Mouse (Mus musculus) right cerebral cortex, postnatal 36 days (tissue): Measurements from ENCODE around the gene Phrf1.

Experiments used
- DNase-seq, 2 experiments: peaks; one replicate each; pipeline ENCODE4 v3.0.0; 2022; ENCODE audit warnings: low spot score in 2 of 2, mixed read lengths in 1 of 2

Gene Phrf1

DNA sequence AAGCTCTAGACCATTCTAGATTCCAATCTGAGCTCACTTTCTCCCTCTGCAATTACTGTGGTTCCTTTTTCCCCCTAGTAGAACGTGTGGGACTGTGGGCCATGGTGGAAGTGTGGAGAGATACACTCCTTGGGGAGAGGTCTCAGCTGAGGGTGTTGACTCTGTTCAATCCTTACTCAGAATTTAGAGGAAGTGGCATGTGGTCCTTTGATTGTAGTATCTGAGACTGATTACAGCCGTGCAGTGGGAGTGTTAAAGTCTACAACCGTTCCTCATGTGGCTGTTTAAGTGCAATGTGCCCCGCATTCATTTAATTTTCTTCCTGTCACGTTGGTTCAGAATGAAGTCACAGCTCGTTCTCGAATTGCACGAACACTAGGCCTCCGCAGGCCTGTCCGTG, 27.6 kb downstream of the Phrf1 start:
- DNase-seq = no peak

DNA sequence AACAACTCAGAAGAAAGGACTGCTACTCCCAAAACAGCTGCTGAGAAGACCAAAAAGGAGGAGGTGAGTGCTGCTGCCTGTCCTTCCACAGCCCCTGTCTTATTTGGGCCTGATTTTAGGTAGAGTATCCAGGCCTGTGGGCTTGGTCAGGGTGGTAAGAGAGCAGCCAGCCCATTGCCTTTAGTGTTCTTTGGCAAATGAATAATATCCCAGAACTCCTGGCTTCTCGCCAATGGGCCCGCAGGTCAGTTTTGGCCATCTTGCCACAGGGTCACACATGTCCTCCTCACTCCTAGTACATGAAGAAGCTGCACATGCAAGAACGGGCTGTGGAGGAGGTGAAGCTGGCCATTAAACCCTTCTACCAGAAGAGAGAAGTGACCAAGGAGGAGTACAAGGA, 32.9 kb downstream of the Phrf1 start:
- DNase-seq = no peak

DNA sequence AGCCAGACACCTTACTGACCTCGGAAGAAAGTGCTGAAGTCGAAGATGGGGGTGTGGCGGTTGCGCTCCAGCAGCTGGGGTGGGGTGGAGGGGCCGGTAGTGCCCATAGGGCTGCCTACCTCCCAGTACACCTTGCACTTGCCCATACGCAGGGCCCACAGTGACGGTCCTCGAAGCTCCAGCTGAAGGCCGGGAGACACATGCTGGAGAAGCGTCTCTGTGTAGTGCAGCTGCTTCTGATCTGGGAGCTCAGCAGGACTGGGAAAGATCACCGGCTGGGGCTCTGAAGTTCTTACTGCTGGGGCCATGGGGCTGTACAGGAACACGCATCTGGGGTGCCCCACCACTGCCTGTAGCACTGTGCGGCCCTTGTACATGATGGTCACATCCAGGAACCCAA, 35.1 kb downstream of the Phrf1 start:
- DNase-seq = no peak

DNA sequence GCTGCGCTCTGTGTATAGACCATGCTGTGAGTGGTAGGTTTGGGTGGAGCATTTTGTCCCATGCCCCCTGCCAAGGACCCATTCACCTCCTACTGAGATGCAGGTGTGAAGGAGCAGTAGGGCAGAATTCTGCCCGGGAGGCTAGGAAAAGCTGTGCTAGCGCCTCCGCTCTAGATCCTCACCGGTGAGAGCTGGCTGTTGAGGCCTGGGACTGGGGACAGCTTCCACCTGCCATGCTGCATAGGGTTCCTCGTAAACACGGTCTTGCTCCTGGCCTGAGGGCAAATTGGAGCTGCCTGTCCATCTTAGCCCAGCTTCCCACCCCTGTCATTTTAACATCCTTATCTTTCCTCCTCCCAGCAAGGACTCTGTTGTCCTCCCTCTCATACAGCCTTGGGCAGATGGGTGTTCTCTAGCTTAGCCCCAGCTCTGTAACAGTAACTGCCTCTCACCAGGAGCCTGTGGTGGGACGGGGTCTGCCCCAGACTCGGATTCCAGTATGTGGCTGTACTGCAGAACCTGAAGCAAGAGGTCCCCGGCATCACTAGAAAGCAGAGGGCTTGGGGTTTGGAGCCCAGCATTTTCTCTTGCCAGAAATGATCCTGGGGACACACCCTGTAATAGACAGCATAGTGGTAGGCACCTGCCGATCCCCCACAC, 35.6 kb downstream of the Phrf1 start:
- DNase-seq = no peak

DNA sequence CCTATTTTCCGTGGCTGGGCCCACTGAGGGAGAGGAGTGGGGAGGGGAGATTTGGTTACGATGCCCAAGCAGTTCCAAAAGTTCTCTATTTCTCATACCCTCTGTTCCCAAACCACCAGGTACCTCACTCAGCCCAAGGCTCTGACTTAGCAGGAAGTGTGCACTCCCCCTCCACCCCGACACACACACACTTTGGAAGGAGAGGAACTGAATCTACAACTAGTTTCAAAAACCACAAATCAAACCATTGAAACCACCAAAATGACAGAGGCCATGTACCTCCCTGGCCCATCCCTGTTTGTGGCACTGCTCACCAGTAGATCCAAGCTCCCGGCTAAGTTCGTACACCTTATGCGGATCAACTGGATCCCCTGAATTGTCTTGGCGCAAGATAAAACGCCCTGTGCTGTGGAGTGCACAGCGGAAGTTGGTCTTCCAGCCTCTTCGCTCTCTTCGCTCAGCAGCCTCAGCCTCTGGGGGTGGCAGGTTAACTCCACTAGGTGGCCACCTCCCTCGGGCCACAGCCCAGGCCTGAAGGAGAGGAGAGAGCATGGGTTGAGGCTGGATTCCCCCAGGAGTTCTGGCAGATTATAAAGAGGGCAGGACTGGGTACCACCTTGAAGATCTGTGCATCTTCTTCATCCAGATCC, 36.3 kb downstream of the Phrf1 start:
- no peak for DNase-seq

DNA sequence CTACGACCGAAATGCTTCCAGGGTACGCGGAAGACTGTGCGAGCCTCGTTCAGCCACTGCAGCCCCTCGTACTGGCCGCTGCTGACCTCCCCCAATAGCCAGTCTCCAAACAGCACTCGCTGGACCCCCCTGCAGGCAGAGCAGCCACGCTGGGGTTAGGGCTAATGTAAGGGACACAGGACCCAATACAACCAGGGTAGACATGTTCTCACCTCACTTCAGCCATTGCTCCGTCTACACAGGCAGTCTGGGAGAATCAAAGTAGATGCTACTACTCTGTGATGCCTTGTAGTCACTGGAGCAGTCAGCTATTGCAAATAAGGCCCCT, 36.8 kb downstream of the Phrf1 start:
- no peak for DNase-seq

DNA sequence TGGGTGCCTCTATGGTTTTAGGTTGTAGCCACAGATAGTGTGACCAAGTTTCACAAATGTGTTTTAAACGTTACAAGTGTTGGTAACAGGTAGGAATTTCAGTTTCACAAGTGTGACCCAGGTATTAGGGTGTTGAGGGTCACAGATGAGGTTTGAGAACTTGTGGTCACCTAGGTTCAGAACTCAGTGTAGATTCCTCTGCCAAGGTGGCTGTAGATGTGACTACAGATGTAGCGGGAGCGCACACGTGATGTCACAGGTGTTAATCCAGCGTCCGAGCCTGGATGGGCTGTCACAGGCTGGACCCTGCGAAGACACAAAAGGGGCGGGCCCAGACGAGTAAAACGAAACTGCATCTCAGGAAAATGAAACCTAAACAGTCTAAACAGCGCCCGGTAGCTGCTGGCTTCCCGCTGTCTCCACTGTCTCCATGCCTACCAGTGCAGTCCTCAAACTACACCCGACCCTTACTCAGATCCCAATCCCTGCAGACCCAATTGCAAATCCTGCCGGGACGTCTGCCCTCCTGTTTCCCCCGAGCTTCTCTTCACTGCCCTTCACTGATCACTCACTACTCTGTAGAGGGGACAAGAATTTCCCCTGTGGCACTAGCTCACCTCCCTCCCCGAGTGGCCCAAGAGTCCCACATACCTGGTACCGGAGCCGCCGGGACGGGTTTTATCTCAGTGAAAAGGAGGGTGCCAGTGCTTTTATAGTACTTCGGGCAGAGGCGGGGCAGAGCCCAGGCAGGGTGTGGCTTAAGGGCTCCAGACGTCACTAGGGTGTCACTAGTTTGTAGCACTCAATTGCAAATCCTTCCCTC, 37.4 kb downstream of the Phrf1 start, which contains the start of gene Irf7:
Gene Irf7 (minus strand): TSS at position 743 of the 823 bp plus-strand sequence.
- DNase-seq = no peak

DNA sequence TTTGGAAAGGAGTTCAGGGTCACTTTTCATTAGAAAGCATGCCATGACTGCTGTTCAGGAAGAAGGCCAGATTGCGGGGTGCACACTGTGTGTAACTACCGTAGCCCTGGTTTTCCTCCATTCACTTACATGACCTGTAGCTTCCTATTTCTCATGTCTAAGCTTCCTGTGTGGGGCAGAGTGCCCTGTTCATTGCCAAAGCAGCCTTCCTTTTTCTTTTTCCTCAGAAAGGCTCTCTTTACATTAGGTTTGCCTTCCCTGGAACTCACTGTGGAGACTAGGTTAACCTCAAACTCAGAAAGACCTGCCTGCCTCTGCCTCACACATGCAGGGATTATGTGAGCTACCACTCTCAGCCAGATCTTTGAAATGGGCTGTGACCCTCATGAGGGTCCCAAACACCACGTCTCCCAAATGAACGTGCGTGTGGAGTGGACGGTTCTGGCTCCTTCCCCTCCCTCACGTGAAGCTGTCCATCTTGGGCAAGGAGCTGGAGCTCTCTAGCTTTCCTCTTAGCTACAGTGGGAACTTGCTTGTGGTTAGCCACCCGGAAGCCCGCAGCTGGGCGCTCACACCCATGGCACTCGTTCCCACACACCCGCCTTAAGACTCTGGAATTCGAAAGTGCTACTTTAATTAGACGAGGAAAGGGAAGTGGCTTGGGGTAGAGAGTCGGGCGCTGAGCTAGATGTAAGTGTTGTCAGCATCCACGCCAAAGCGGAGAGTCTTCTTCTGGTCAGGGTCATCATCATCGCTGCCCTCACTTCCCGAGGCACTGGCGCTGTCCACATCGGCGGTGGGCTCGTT, 40.1 kb downstream of the Phrf1 start:
- DNase-seq = no peak

DNA sequence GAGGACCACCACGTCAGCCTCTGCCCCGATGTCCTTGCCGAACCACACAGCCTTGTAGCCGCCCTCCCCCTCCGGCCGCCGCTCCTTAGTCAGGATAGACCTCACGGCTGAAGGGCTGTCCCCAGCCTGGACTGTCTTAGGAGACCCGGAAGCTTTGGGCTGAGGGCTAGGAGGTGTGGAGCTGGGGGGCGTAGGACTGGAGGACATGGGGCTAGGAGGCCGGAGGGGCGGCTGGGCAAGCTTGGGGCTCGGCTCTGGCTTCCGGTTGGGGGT, 40.6 kb downstream of the Phrf1 start:
- DNase-seq = no peak

DNA sequence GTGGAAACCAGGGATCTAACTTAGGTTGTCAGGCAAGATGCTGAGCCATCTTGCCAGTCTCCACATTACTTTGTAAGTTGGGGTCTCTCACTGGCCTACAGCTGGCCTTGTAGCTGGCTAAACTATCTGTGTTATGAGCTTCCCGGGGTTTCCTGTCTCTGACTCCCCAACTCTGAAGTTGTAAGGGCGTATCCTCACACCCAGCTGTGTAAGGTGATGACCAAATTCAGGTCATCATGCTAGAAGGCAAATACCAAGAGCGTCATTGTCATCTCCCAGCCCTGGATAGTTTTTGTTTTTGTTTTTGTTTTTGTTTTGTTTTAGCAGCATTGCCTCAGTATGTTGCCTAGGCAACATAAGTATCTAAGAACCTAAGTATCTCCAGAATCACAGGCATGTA, 42.0 kb downstream of the Phrf1 start:
- DNase-seq = no peak

DNA sequence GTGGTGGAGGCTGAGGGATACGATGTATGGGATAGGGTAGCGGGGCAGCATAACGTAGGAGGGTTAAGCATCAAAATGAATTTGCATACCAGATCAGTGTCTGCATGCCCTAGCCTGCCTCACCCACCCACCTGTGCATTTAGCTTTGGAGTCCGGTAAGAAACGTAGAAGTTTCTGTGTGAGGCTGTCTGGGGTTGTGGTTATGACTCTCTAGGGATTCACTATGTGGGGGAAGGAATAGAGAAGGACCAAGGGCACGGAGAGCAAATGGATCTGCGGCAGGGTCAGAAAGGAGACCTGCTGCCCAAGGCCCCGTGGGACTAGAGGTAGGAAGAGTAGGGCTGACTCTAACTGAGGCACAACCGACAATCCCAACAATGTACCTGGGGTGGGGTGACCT, 46.8 kb downstream of the Phrf1 start:
- no peak for DNase-seq

DNA sequence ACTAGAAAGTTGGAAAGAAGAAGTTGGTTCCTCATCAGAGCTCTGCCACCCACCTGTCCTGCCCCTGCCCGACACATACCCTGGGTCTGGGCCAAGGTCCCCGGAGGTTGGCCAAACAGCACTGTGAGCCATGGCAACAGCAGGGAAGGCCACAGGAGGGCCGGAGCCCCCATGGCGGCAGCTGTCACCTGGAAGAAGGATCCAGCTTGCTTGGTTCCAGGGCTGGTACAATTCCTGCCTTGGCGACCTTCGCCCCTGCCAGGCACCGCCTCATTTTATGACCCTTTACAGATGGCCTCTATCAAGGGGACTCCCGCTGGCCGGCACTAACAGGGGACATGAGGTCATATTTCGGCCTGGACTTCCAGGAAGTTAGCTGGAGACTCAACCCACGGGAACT, 48.0 kb downstream of the Phrf1 start, which contains the start of gene Cdhr5:
Gene Cdhr5 (minus strand): TSS at position 241 of the 400 bp plus-strand sequence.
- DNase-seq = no peak

DNA sequence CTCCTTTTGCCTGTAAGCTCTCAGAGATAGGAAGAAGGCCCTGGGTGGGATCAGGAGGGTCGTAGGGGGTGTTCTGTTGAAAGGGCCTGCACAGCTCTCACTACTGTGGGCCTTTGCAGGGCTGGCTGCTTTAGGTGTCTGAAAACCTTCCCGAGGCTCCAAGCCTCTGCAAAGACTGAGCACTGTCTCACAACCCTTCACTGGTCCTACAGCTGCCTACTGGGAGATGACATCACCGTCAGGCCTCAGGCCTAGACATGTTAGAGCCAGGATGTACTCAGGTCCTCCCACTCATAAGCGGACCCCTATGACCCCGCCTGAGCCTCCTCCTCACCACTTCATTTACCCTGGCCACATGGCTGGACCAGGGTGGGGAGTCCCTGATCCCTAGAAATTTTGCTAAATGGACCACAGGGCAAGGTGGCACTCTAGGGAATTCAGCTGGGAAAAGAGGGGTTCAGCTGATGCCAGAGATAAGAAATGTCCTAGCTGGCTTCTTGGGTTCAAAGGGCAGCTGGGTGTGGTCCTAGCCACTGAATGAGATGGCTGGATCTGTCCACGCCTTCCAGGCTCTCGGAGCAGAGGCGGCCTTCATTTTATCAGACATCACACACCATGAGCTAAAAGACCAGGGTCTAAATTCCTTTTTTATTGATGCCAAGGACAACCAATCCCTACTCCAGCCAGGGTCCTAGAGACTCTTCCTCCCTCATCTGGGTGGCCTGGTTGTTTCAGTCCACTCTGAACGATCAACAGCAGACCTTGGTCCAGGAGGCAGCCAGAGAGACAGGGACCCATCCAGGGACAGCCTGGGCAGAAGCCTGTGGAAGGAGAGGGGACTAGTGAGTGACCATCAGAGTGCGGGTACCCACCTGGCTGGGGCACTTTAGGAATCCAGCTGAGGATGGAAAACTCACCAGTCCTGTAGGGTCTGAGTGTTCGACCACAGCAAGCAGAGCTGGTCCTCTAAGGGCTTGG, 49.4 kb downstream of the Phrf1 start:
- no peak for DNase-seq

DNA sequence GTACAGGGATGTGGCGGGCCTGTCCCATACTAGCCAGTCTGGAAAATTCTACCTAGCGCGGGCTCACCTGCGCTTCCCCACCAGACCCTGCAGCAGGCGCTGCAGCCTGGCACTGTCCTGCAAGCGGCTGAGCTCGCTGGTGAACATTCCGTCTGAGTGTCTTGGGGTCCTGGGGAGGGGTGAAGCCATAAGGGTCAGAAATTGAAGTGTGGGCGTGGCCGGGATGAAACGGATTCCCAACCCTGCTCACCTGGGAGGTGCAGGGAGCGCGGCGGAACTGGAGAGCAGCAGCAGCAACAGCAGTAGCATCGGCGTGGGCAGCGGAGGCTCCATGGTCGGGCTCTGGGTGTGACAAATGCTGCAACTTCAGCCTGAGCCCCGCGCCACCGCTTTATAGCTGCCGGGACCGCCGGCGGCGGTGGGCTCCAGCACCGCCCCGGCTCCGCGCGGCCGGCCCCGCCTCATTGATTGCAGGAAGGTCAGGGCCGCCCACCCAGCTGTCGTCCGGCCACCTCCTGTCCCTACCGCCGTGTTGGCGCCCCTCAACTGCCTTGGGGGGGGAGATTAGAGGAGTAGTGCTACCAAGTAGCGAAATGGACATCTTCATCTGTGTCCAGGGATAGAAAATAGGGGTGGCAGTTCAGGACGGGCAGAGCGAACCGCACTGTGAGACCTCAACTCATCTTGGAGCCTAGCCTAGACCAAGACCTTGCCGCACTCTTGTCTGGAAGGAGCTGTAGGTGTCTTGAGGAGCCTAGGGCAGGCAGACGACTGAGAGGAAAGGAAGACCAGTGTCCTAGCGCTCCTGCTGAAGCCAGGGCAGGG, 50.4 kb downstream of the Phrf1 start, which contains the start of gene Sct:
Gene Sct (minus strand): TSS at position 368 of the 825 bp plus-strand sequence.
- DNase-seq = no peak

DNA sequence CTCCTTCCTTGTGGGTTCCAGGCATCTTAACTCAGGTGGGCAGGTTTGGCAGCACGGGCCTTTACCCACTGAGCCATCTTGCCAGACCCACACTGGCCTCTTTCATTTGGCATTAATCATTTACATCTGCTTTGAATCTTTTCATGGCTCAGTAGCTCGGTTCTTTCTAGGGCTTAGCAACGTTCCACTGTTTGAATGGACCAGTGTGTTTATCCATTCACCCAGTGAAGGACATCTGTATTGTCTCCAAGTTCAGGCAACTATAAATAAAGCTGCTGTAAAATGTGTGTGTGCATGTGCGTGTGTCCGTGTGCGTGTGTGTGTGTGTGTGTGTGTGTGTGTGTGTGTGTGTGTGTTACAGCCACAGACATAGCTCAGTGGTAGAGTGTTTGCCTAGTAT, 52.9 kb downstream of the Phrf1 start:
- no peak for DNase-seq

DNA sequence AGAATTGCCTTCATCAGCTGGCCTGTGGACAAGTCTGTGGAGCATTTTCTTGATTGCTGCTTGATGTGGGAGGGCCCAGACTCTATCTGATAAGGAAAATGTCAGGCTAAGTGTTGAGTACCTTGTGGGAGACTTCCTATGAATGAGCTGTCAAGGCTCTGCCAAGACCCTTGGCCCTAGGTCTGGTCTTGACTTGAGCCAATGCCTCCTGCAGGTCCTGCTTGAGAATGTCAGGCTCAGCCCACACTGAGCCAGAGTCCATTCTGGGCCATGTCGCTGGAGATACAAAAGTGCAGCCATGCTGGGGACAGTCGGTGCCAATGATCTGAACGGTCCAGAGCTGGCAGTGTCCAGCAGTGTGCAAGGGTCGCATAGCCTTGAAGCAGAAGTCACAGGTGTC, 54.2 kb downstream of the Phrf1 start:
- DNase-seq = no peak

DNA sequence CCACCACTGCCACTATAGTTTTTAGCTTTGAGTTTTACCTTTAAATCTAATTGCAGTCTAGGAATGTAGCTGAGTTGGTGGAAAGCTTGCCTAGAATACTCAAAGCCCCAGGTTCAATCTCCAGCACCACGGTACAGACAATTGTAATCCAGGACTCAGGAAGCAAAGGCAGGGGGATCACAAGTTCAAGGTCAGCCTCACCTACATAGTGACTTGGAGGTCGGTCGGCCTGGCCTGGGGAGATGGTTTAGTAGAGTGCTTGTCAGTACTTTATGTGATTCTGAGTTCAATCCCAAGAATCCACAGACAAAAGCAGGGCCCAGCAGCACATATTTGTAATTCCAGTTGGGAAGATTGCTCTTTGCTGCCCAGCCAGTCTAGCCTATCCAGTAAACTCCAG, 59.5 kb downstream of the Phrf1 start:
- DNase-seq = no peak

DNA sequence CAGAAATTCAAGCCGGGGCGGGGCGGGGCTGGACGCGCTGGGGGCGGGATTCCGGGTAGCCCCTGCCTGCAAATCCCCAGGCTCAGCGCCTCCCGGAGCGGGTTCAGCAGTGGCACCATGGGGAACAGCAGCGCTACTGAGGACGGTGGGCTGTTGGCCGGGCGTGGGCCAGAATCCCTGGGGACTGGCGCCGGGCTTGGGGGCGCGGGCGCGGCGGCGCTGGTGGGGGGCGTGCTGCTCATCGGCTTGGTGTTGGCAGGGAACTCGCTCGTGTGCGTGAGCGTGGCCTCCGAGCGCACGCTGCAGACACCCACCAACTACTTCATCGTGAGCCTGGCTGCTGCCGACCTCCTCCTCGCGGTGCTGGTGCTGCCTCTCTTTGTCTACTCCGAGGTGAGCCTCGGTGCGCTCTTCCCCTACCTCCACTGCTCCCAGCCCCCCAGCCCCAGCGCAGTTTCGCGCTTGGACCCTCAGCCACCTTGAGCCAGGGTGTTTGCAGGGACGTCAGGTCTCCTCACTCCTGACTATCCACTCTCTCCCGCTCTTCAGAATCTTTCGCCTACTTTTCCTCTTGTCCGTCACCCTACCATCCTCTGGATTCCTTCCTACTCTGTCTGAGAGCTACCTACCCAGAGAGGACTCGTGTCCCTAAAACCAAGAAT, 63.5 kb downstream of the Phrf1 start, which contains the start of gene Drd4:
Gene Drd4 (plus strand): TSS at position 86 of the 662 bp plus-strand sequence.
- peak; percentile 26 to 32 for DNase-seq

DNA sequence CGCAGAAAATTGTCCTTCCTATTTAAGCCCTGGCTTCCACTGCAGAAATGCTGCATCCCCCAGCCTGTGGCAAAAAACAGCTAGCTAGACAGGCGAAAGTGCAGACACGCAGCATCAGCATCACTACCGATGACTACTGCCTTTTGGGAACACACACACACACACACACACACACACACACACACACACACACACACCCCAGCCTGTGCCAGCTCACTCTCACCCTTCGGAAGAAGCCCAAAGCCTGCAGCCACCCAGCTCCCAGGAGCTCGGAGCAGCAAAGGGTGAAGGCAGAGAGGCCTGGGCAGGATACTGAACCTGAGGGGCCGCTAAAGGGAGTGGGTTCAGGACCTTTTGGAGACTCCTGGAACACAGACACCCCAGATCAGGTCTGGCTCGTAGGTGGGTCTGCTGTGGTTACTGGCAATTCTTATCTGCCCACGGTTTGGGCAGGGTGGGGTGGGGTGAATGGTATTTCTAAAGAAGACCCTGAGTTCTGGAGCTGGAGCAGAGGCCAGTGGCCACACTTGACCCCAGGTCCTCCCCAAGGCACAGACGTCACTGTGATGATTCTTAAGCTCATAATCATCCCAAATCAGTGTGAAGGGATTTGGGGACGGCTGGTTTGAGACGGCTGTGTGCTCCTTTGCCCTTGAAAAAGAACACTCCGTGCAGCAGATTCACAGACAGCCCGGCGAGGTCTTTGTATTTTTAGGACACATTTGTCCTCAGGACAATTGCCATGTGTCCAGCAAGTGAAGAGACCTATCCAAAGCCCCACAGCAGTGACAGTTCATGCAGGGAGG, 64.2 kb downstream of the Phrf1 start:
- no peak for DNase-seq
